In genomic region chr7:128460131-128460864, GRCm38 (mm10) we compare ENCODE assay signal across 8 mouse cellular contexts. TPM values are rescaled to one million over a fixed set of nuclear protein-coding genes. Genes with fewer than 3 reads are reported as not detected.
DNase-seq lines count a peak whose midpoint lies in the region; ATAC-seq and TF ChIP-seq lines count a peak whose summit lies in the region.

No protein-coding gene starts in this region.

- TF ChIP-seq EP300 in liver, embryonic 14.5 days (IDR thresholded peaks at IDR 0.05; ENCODE audit: low read depth), result 0 out of 2 replicates have a peak, but pooled peaks have one; percentile 2

- ATAC-seq in heart, embryonic 11.5 days (replicated peaks; ENCODE audit: insufficient number of reproducible peaks, low FRiP score, low TSS enrichment), result peak; percentile 3; the same call in 1 of the 2 replicates
- ATAC-seq in kidney, postnatal 0 days (replicated peaks; ENCODE audit: low FRiP score, low read depth), result 0 out of 2 replicates have a peak, but pooled peaks have one; percentile 0
- no peak for ATAC-seq in liver, embryonic 14.5 days (ENCODE audit: insufficient read depth)
- no peak for ATAC-seq in neural tube, embryonic 14.5 days (ENCODE audit: low read depth)

- H3K27ac ChIP-seq in embryonic facial prominence, embryonic 10.5 days (replicated peaks), result peak overlapping the region; percentile 97
- H3K27ac ChIP-seq in heart, embryonic 11.5 days (ENCODE audit: low read depth, low read length), result peak overlapping the region; percentile 92
- peak overlapping the region; percentile 97 for H3K27ac ChIP-seq in kidney, postnatal 0 days
- peak overlapping the region; percentile 93 for H3K27ac ChIP-seq in liver, embryonic 14.5 days
- H3K27ac ChIP-seq in neural tube, embryonic 14.5 days (ENCODE audit: low read depth, low read length), result peak overlapping the region; percentile 86

- H3K4me1 ChIP-seq in embryonic facial prominence, embryonic 10.5 days, result peaks cover 27% of the 10 kb centered on the region
- peaks cover 5% of the 10 kb centered on the region for H3K4me1 ChIP-seq in heart, embryonic 11.5 days (ENCODE audit: control insufficient read depth, insufficient read depth, low read length)
- peaks cover 16% of the 10 kb centered on the region for H3K4me1 ChIP-seq in kidney, postnatal 0 days (replicated peaks; ENCODE audit: insufficient read depth, low read length)
- H3K4me1 ChIP-seq in liver, embryonic 14.5 days (replicated peaks; ENCODE audit: control insufficient read depth in 2 of 2, insufficient read depth in 2 of 2, low read length in 1 of 2), result peaks cover 10 to 14% of the 10 kb centered on the region in 2 experiments
- peaks cover 10% of the 10 kb centered on the region for H3K4me1 ChIP-seq in neural tube, embryonic 14.5 days (ENCODE audit: control insufficient read depth, insufficient read depth, low read length)

- peak overlapping the region; percentile 95 for H3K4me3 ChIP-seq in embryonic facial prominence, embryonic 10.5 days
- peak overlapping the region; percentile 89 for H3K4me3 ChIP-seq in heart, embryonic 11.5 days (ENCODE audit: low read depth, low read length)
- H3K4me3 ChIP-seq in kidney, postnatal 0 days (replicated peaks; ENCODE audit: low read depth, low read length), result peak overlapping the region; percentile 83
- peak overlapping the region; percentile 84 to 94 for H3K4me3 ChIP-seq in liver, embryonic 14.5 days (ENCODE audit: insufficient read depth in 1 of 2, low read depth in 2 of 2, low read length in 2 of 2)
- H3K4me3 ChIP-seq in neural tube, embryonic 14.5 days (ENCODE audit: low read depth, low read length), result peak overlapping the region; percentile 70

- peak overlapping the region; percentile 76 for H3K4me2 ChIP-seq in heart, embryonic 11.5 days
- peak overlapping the region; percentile 83 for H3K4me2 ChIP-seq in kidney, postnatal 0 days (ENCODE audit: low read length)
- H3K4me2 ChIP-seq in liver, embryonic 14.5 days (ENCODE audit: low read depth), result peak overlapping the region; percentile 83
- peak overlapping the region; percentile 91 for H3K4me2 ChIP-seq in neural tube, embryonic 14.5 days (ENCODE audit: low read depth, low read length)

- H3K9me3 ChIP-seq in embryonic facial prominence, embryonic 10.5 days, result no peaks in the 10 kb centered on the region
- H3K9me3 ChIP-seq in heart, embryonic 11.5 days (replicated peaks; ENCODE audit: control insufficient read depth, low read length), result no peaks in the 10 kb centered on the region
- no peaks in the 10 kb centered on the region for H3K9me3 ChIP-seq in kidney, postnatal 0 days (replicated peaks; ENCODE audit: low read length)
- no peaks in the 10 kb centered on the region for H3K9me3 ChIP-seq in liver, embryonic 14.5 days (ENCODE audit: control insufficient read depth, low read length)
- no peaks in the 10 kb centered on the region for H3K9me3 ChIP-seq in neural tube, embryonic 14.5 days (ENCODE audit: control insufficient read depth, low read length)

- under 1% methylated on average over 36 of the region's 36 CpGs for WGBS in embryonic facial prominence, embryonic 10.5 days
- WGBS in heart, embryonic 11.5 days (ENCODE audit: insufficient replicate concordance), result under 1% methylated on average over 36 of the region's 36 CpGs
- under 1% methylated on average over 36 of the region's 36 CpGs for WGBS in kidney, postnatal 0 days
- WGBS in liver, embryonic 14.5 days (ENCODE audit: insufficient replicate concordance), result under 1% methylated on average over 36 of the region's 36 CpGs
- WGBS in neural tube, embryonic 14.5 days, result under 1% methylated on average over 36 of the region's 36 CpGs

- no peak for TF ChIP-seq CTCF in kidney, postnatal 0 days (IDR thresholded peaks at IDR 0.05; ENCODE audit: low read depth)
- TF ChIP-seq CTCF in liver, embryonic 14.5 days (IDR thresholded peaks at IDR 0.05; ENCODE audit: low read depth), result no peak

- peak; percentile 56 for DNase-seq in 3134 (ENCODE audit: extremely low read depth, insufficient read length, low spot score)
- DNase-seq in T-cell, adult 2 months (ENCODE audit: low spot score), result peak; percentile 73
- DNase-seq in embryonic facial prominence, embryonic 10.5 days (ENCODE audit: low spot score), result peak; percentile 61
- peak; percentile 55 for DNase-seq in kidney, postnatal 0 days (ENCODE audit: low spot score)
- DNase-seq in liver, embryonic 14.5 days (ENCODE audit: low read depth in 3 of 3, low spot score in 3 of 3), result peak; percentile 53 to 64 (median 53)
- DNase-seq in thymus, postnatal 10 days (ENCODE audit: low spot score in 2 of 2), result peak; percentile 45 to 50

- no peaks in the 10 kb centered on the region for H3K27me3 ChIP-seq in embryonic facial prominence, embryonic 10.5 days (replicated peaks; ENCODE audit: low read depth, poor library complexity, severe bottlenecking)
- H3K27me3 ChIP-seq in heart, embryonic 11.5 days (ENCODE audit: control insufficient read depth, insufficient read depth, low read length), result no peaks in the 10 kb centered on the region
- no peaks in the 10 kb centered on the region for H3K27me3 ChIP-seq in kidney, postnatal 0 days (ENCODE audit: insufficient read depth, low read length)
- no peaks in the 10 kb centered on the region for H3K27me3 ChIP-seq in liver, embryonic 14.5 days (ENCODE audit: control insufficient read depth, insufficient read depth, low read length)
- H3K27me3 ChIP-seq in neural tube, embryonic 14.5 days (ENCODE audit: control insufficient read depth, insufficient read depth, low read length), result no peaks in the 10 kb centered on the region

- H3K9ac ChIP-seq in heart, embryonic 11.5 days (ENCODE audit: low read depth, low read length), result peak overlapping the region; percentile 92
- H3K9ac ChIP-seq in kidney, postnatal 0 days (ENCODE audit: low read depth, low read length), result peak overlapping the region; percentile 79
- H3K9ac ChIP-seq in liver, embryonic 14.5 days (replicated peaks), result peak overlapping the region; percentile 93
- H3K9ac ChIP-seq in neural tube, embryonic 14.5 days (replicated peaks; ENCODE audit: low read depth, low read length), result peak overlapping the region; percentile 80

- H3K36me3 ChIP-seq in embryonic facial prominence, embryonic 10.5 days (replicated peaks), result no peaks in the 10 kb centered on the region
- no peaks in the 10 kb centered on the region for H3K36me3 ChIP-seq in heart, embryonic 11.5 days (ENCODE audit: control insufficient read depth, insufficient read depth, low read length)
- H3K36me3 ChIP-seq in kidney, postnatal 0 days (ENCODE audit: insufficient read depth, low read length), result no peaks in the 10 kb centered on the region
- H3K36me3 ChIP-seq in liver, embryonic 14.5 days (replicated peaks; ENCODE audit: control insufficient read depth, insufficient read depth, low read depth), result no peaks in the 10 kb centered on the region
- H3K36me3 ChIP-seq in neural tube, embryonic 14.5 days (ENCODE audit: control insufficient read depth, insufficient read depth, low read length), result no peaks in the 10 kb centered on the region

RNA-seq across cellular contexts. Expression of gene Tial1, which starts 1.2 kb away (rescaled TPM):
- polyA plus RNA-seq in embryonic facial prominence, embryonic 10.5 days (2016; fragmentation: Nextera tagmentation; extraction: Ambion mirVana), result 25.3 and 27.0 TPM in 2 replicates
- 26.0 and 26.6 TPM in 2 replicates for polyA plus RNA-seq in heart, embryonic 11.5 days (2014; fragmentation: Nextera tagmentation; extraction: Ambion mirVana)
- polyA plus RNA-seq in kidney, postnatal 0 days (2015; fragmentation: Nextera tagmentation; extraction: Ambion mirVana), result 21.4 and 23.5 TPM in 2 replicates
- polyA plus RNA-seq in liver, embryonic 14.5 days (2012; rRNA removed), result 32.7 and 55.3 TPM in 2 replicates
- polyA plus RNA-seq in liver, embryonic 14.5 days (2014; fragmentation: Nextera tagmentation; extraction: Ambion mirVana), result 15.2 and 15.5 TPM in 2 replicates
- polyA plus RNA-seq in neural tube, embryonic 14.5 days (2014; fragmentation: Nextera tagmentation; extraction: Ambion mirVana), result 41.0 and 41.7 TPM in 2 replicates

RNA-seq across cellular contexts. Expression of gene Rgs10, which starts 41.7 kb away (rescaled TPM):
- polyA plus RNA-seq in embryonic facial prominence, embryonic 10.5 days (2016; fragmentation: Nextera tagmentation; extraction: Ambion mirVana), result 4.1 and 8.2 TPM in 2 replicates
- 20.3 and 21.0 TPM in 2 replicates for polyA plus RNA-seq in heart, embryonic 11.5 days (2014; fragmentation: Nextera tagmentation; extraction: Ambion mirVana)
- polyA plus RNA-seq in kidney, postnatal 0 days (2015; fragmentation: Nextera tagmentation; extraction: Ambion mirVana), result 5.4 and 6.6 TPM in 2 replicates
- polyA plus RNA-seq in liver, embryonic 14.5 days (2012; rRNA removed), result 24.4 and 36.3 TPM in 2 replicates
- 45.8 and 53.0 TPM in 2 replicates for polyA plus RNA-seq in liver, embryonic 14.5 days (2014; fragmentation: Nextera tagmentation; extraction: Ambion mirVana)
- polyA plus RNA-seq in neural tube, embryonic 14.5 days (2014; fragmentation: Nextera tagmentation; extraction: Ambion mirVana), result 52.9 and 56.8 TPM in 2 replicates

Comparison
In these comparisons a context has a peak if more than half of its experiments do, and no peak if none do; other contexts are left out.
1. ATAC-seq: peak in heart, embryonic 11.5 days (single experiment) and kidney, postnatal 0 days (single experiment); none in liver, embryonic 14.5 days (single experiment) and neural tube, embryonic 14.5 days (single experiment).
2. Peak in every context shown above with its lines, with median percentiles within 50 percentile points of each other: DNase-seq, H3K27ac ChIP-seq, H3K4me3 ChIP-seq, H3K4me2 ChIP-seq and H3K9ac ChIP-seq.